Mouse (Mus musculus) C2C12 (cell line): ENCODE measurements at regions not wholly inside any gene's neighbourhood (a gene's known extent, or its start where the extent isn't known, plus 50 kb on each side); places are given as distances from the start of the nearest gene placed in this dataset.

Experiments
- H3K27me3 ChIP-seq: one replicate; pipeline ENCODE4 v1.6.1; 2011; ENCODE audit not compliant: control insufficient read depth, insufficient read depth, insufficient read length
- H3K36me3 ChIP-seq: one replicate; pipeline ENCODE4 v1.6.1; 2011; ENCODE audit not compliant: control insufficient read depth, insufficient read depth
- H3K4me3 ChIP-seq: one replicate; pipeline ENCODE4 v1.5.1; 2011; ENCODE audit warnings: mild to moderate bottlenecking, control low read depth; ENCODE audit not compliant: poor library complexity, insufficient read depth, severe bottlenecking
- H3K79me2 ChIP-seq: one replicate; pipeline ENCODE4 v1.6.1; 2011; ENCODE audit not compliant: control insufficient read depth, insufficient read depth
- H3K79me3 ChIP-seq: one replicate; pipeline ENCODE4 v1.6.1; 2011; ENCODE audit warnings: low read depth, control low read depth
- H3ac ChIP-seq: one replicate; pipeline ENCODE3; 2011; ENCODE audit warnings: low read depth; ENCODE audit not compliant: control insufficient read depth, insufficient read length
- CEBPB ChIP-seq: IDR thresholded peaks from one replicate; pipeline ENCODE4 v1.6.1; 2011; ENCODE audit warnings: low read depth, mild to moderate bottlenecking, control low read depth, moderate library complexity
- CTCF ChIP-seq: IDR thresholded peaks from one replicate; pipeline ENCODE4 v1.5.1; 2011; ENCODE audit not compliant: control insufficient read depth, insufficient read depth, insufficient read length
- FOSL1 ChIP-seq: IDR thresholded peaks from one replicate; pipeline ENCODE4 v1.8.0; 2011; ENCODE audit warnings: mild to moderate bottlenecking, low read length; ENCODE audit not compliant: poor library complexity, insufficient read depth, severe bottlenecking
- MAX ChIP-seq: IDR thresholded peaks from one replicate; pipeline ENCODE4 v1.6.1; 2011; ENCODE audit warnings: mild to moderate bottlenecking, control low read depth
- MYOD1 ChIP-seq: IDR thresholded peaks from one replicate; pipeline ENCODE4 v1.6.1; 2011; ENCODE audit warnings: low read depth; ENCODE audit not compliant: control insufficient read depth, insufficient read length
- MYOG ChIP-seq: IDR thresholded peaks from one replicate; pipeline ENCODE4 v1.6.1; 2011; ENCODE audit not compliant: control insufficient read depth, insufficient read length; ENCODE audit errors: extremely low read depth
- USF1 ChIP-seq: IDR thresholded peaks from one replicate; pipeline ENCODE4 v1.6.1; 2011; ENCODE audit warnings: low read depth, mild to moderate bottlenecking, control low read depth, moderate library complexity

DNA sequence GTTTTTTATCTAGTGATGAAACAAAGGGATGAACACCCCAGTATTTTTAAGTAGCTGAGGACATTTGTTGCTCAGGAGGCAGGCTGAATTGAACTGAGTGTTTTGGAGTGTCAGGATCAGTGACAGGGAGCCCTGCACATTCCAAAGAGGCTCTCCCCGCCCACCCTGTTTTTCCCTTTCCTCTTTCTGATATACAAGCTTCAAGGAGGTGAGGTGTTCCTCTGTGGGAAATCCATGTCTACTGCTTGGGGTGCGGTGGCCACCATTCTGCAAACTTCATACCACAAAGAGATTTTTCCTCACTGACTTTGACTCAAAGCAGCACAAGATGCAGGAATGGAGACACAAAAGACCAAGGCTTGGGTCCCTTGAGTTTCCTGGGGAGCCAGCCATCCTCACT is 180.5 kb upstream of the Unc93a2 start:
- no peaks in the 10 kb centered on the region for H3K79me3 ChIP-seq
- H3ac ChIP-seq, result no peak overlapping the region
- TF ChIP-seq FOSL1 (no peak), CTCF (no peak), MAX (no peak), MYOG (no peak), USF1 (no peak), MYOD1 (no peak), CEBPB (no peak)
- no peak overlapping the region for H3K4me3 ChIP-seq
- H3K36me3 ChIP-seq, result no peaks in the 10 kb centered on the region
- no peaks in the 10 kb centered on the region for H3K79me2 ChIP-seq
- H3K27me3 ChIP-seq, result no peaks in the 10 kb centered on the region

DNA sequence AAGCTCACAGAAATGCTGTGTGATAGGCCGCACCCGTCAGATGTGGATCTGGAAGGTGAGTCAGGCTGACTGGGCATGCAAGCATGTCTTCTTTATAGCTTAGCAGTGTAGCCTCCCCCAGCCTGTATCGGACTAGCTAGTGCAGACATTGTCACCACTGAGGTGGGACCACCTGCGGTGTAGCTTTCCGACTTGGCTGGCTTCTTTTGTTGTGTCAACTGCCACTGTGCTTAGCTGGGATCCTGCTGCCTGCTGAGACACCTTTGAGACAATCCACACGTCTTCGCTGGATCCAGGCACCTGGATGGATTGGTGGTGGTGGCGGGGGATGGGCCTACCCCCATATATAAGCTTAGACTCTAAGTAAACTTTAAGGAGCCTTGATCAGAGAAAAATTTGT is 177.7 kb upstream of the Unc93a2 start:
- Histone ChIP-seq H3ac (no peak overlapping the region), H3K36me3 (no peaks in the 10 kb centered on the region), H3K27me3 (no peaks in the 10 kb centered on the region), H3K4me3 (no peak overlapping the region), H3K79me3 (no peaks in the 10 kb centered on the region), H3K79me2 (no peaks in the 10 kb centered on the region)
- TF ChIP-seq MAX (no peak), MYOG (no peak), CTCF (no peak), USF1 (no peak), CEBPB (no peak), MYOD1 (no peak), FOSL1 (no peak)

DNA sequence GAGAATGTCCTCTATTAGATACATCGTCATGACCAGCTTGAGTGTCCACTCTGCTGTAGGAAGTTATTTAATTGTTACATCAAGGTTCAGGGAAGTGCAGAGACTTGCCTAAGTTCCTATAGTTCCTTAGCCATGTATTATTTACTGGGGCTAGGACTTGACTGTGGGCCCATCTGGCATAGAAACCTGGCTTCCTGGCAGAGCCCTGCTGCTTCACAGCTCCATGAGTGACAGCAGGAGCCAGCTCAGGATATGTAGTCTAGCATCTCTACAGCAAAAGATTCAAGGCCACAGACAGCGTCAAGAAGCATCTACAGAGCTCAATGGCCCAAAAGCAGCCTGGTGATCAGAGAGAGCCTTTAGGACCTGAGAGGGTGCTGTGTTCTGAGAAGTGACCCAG is 163.2 kb upstream of the Unc93a2 start:
- Histone ChIP-seq H3K79me3 (no peaks in the 10 kb centered on the region), H3ac (no peak overlapping the region), H3K4me3 (no peak overlapping the region), H3K79me2 (no peaks in the 10 kb centered on the region), H3K36me3 (no peaks in the 10 kb centered on the region), H3K27me3 (no peaks in the 10 kb centered on the region)
- TF ChIP-seq CEBPB (no peak), CTCF (no peak)

DNA sequence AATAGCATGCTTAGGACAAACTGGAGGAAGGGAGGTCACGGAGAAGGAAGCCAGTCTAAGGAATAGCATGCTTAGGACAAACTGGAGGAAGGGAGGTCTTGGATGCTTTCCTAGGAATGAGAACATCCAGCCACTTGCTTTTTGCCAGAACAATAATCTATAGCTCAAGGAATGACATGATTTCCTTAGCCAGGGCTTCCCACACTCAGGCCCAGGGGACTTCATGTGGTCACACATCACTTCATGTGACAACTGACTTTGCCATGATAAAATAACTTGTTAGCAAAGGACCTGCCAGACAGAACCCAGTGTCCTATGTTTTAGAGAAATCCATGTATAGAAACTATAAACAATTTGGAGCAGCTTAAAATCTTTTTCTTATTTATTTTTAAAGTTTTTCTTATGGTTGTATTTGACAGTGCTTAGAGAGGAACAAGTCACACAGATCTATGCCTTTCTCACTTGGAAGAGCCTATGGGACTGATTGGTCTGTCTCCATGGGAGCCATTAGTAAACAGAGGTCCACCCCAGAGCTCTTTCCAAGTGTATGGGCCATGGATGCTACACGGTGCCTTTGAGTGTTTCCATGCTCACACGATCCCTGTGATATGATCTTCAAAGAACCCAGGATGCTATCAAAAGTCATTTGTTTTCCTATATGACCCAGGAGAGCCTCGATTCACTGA is 153.3 kb upstream of the Unc93a2 start:
- H3K79me2 ChIP-seq, result no peaks in the 10 kb centered on the region
- H3ac ChIP-seq, result no peak overlapping the region
- no peaks in the 10 kb centered on the region for H3K27me3 ChIP-seq
- TF ChIP-seq MYOG, result no peak
- no peak for TF ChIP-seq FOSL1
- no peak for TF ChIP-seq MAX
- no peak for TF ChIP-seq CTCF
- no peak for TF ChIP-seq CEBPB
- no peak for TF ChIP-seq USF1
- TF ChIP-seq MYOD1, result no peak
- no peaks in the 10 kb centered on the region for H3K36me3 ChIP-seq
- no peak overlapping the region for H3K4me3 ChIP-seq
- H3K79me3 ChIP-seq, result no peaks in the 10 kb centered on the region

DNA sequence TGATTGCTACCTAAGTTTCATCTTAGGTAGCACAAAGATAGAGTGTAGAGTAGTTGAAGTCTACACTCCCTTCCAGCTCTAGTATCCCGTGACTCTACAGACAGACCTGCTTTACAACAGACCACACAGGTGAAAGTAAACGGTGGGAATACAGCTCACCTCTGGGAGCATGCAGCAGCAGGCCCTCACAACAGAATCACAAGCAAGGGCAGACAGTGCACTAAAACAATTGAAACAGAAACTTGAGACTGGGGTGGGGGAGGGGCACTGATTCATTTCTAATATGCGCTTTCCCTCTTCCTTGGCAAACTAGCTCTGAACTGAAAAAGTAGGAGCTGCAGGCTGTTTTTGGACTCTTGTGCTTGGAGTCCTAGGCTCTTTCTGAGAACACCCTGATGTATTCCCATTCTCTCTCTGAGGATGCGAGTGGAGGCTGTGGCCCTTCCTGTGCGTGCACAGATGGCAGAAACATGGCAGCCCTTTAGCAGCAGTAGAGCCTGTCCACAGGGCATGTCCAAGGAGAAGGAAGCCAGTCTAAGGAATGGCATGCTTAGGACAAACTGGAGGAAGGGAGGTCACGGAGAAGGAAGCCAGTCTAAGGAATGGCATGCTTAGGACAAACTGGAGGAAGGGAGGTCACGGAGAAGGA is 152.5 kb upstream of the Unc93a2 start:
- Histone ChIP-seq H3K79me2 (no peaks in the 10 kb centered on the region), H3K79me3 (no peaks in the 10 kb centered on the region)
- TF ChIP-seq CEBPB, result no peak
- no peak for TF ChIP-seq USF1
- no peak for TF ChIP-seq MYOG
- TF ChIP-seq CTCF, result no peak
- TF ChIP-seq MYOD1, result no peak
- TF ChIP-seq FOSL1, result no peak
- TF ChIP-seq MAX, result no peak

DNA sequence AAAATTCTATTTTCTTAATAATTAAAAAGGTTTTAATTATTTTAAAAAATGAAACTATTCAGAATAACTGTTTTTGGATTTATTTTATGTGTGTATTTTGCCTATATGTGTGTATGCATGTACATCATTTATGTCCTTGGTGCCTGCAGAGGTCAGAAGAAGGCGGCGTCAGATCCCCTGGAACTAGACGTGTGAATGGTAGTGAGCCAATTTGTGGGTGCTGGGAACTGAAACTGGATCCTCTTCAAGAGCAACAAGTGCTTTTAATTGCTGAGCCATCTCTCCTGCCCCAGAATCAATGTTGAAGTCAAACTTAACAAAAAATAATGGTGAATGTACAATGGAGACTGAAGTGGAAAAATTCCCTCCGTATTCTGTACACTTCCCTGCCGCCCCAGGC is 151.9 kb upstream of the Unc93a2 start:
- H3K4me3 ChIP-seq, result no peak overlapping the region
- TF ChIP-seq MYOG (no peak), MAX (no peak), USF1 (no peak), MYOD1 (no peak), FOSL1 (no peak), CTCF (no peak), CEBPB (no peak)
- no peaks in the 10 kb centered on the region for H3K79me3 ChIP-seq
- no peaks in the 10 kb centered on the region for H3K79me2 ChIP-seq
- H3K36me3 ChIP-seq, result no peaks in the 10 kb centered on the region
- no peak overlapping the region for H3ac ChIP-seq
- H3K27me3 ChIP-seq, result no peaks in the 10 kb centered on the region

More for the DNA sequence above, 152.5 kb upstream of the Unc93a2 start:
- no peaks in the 10 kb centered on the region for H3K27me3 ChIP-seq
- no peak overlapping the region for H3ac ChIP-seq
- H3K4me3 ChIP-seq, result no peak overlapping the region
- no peaks in the 10 kb centered on the region for H3K36me3 ChIP-seq
